Mouse (Mus musculus) lung, adult 2 months (tissue): ENCODE measurements around the gene Kcnip1. TPM values are rescaled to one million over a fixed set of nuclear protein-coding genes. Genes with fewer than 3 reads are reported as not detected.

Source experiments
- DNase-seq: peaks from one replicate; pipeline ENCODE4 v3.0.0; 2022
- H3K4me1 ChIP-seq: fragments of 200-500 bp; 2 replicates; pipeline ENCODE4 v1.6.1; 2011; ENCODE audit warnings: low read length; ENCODE audit not compliant: control insufficient read depth, insufficient read depth
- H3K4me3 ChIP-seq: fragments of 200-500 bp; replicated peaks from 2 replicates; pipeline ENCODE3; 2011; ENCODE audit warnings: low read depth, mild to moderate bottlenecking, control low read depth, low read length; ENCODE audit errors: extremely low read depth
- CTCF ChIP-seq: fragments of 200-500 bp; IDR thresholded peaks from 2 replicates; pipeline ENCODE4 v1.5.1; 2011; ENCODE audit warnings: mild to moderate bottlenecking, low read length, control low read depth; ENCODE audit not compliant: insufficient read depth
- POLR2A ChIP-seq: fragments of 200-500 bp; IDR thresholded peaks from 2 replicates; pipeline ENCODE4 v1.6.1; 2011; ENCODE audit warnings: low read depth, mild to moderate bottlenecking, control low read depth, low read length, borderline replicate concordance; ENCODE audit errors: extremely low read depth
- WGBS: fragments of 180-500 bp; shearing (Covaris S2); methylation state at CpG from one replicate; pipeline ENCODE4 v1.1.7; 2018; 5-methylcytosine and 5-hydroxymethylcytosine counted together
- polyA plus RNA-seq: library from polyadenylated mRNA; depleted of rRNA; stranded (reverse); fragments of >200 nt; gene quantifications from 2 replicates; pipeline ENCODE4 v1.2.3, GENCODE M21; 2012

Gene Kcnip1
- polyA plus RNA-seq, 1 experiment = 0.13 TPM

DNA sequence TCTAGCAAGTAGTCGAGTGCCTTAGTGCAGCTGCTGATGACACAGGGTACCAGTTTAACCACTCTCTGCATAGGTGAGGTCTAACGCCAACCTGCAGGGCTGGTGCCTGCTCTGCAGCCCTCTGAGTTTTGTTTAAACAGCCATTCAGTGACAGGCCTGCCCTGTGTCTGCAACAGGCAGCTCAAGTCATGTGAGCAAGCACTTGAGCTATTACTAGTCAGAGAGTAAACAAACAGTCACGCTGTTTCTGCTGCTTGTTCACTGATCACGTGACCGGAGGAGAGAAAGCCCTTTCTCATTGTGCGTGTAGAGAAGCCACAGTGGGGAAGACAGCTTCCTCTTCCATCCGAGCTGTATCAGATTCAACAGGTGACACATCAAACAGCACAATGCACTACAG, 248.5 kb downstream of the Kcnip1 start:
- Histone ChIP-seq H3K4me3 (no peak overlapping the region), H3K4me1 (no peaks in the 10 kb centered on the region)
- DNase-seq = peak; percentile 46
- TF ChIP-seq POLR2A (no peak), CTCF (no peak)
- 14% methylated on average over 7 of the region's 7 CpGs for WGBS

DNA sequence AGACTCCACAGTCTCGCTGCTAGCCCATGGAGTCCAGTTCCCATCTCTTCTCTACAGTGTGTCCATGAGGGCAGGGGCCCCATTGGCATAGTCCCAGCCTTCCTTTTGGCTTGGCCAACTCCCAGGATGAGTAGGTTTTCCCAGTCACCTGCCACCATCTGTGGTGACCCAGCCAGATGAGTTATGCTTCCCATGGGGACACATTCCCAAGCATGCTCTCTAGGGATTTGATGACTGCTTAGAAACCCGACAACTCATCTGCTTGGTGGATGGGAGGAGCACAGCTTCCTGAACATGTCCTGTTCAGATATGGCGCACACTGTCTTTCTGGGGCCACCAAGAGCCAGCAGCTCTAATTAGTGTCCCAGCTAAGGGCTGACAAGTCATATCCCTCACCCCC, 252.8 kb downstream of the Kcnip1 start:
- Histone ChIP-seq H3K4me3 (no peak overlapping the region), H3K4me1 (no peaks in the 10 kb centered on the region)
- DNase-seq = no peak
- WGBS = 63% methylated on average over 3 of the region's 3 CpGs
- TF ChIP-seq CTCF (no peak), POLR2A (no peak)

DNA sequence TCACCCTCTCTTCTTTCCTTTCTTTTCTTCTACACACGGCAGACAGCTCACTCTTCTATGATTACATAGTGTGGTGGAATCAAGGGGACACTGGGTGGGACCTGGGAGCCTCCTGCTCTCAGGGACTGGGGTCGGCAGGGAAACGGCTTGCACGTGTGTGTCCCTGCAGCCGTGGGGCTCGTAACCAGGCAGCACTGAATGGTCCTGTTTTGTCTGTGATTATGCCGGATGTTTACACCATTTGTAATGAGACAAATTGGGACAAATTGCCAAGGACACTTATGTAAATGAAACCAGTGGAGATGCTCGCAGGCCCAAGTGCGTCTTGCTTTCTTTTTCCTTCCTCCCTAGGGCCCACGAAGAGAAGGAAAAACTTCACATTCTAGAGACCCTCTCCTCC, 256.5 kb downstream of the Kcnip1 start:
- Histone ChIP-seq H3K4me1 (no peaks in the 10 kb centered on the region), H3K4me3 (no peak overlapping the region)
- 55% methylated on average over 10 of the region's 10 CpGs for WGBS
- DNase-seq = no peak
- TF ChIP-seq CTCF = no peak
- TF ChIP-seq POLR2A = no peak

- no peak for TF ChIP-seq POLR2A
- TF ChIP-seq CTCF = peak; percentile 43
- Histone ChIP-seq H3K4me3 (no peak overlapping the region), H3K4me1 (no peaks in the 10 kb centered on the region)
- peak; percentile 71 for DNase-seq
- WGBS = 4% methylated on average over 3 of the region's 3 CpGs
Observed at GRCm38 (mm10) chr11:33733269-33733668, 259.7 kb downstream of the Kcnip1 start.

DNA sequence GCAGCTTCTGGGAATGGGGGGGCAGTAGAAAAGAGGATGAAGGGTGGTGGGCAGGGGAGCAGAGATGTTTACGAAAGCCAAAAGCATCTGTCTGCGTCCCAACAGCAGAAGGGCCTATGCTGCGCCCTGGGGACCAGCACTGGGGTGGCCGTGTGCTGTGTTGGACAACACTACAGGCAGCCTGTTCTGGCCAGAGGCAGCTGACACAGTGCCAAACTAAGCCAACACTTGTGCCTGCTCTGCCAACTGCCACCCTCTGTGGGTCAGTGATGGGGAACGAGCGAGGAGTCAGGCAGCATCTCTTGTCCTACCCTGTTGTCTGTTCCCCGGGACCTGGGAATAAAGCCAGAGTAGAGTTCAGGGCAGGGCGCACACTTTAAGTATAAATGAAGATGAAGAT, 260.6 kb downstream of the Kcnip1 start:
- no peak for DNase-seq
- TF ChIP-seq POLR2A = no peak
- TF ChIP-seq CTCF = no peak
- WGBS = 80% methylated on average over 8 of the region's 8 CpGs

GRCm38 (mm10) chr11:33721297-33721696, 271.7 kb downstream of the Kcnip1 start:
- peak; percentile 68 for DNase-seq
- Histone ChIP-seq H3K4me3 (no peak overlapping the region), H3K4me1 (no peaks in the 10 kb centered on the region)
- 19% methylated on average over 7 of the region's 7 CpGs for WGBS
- peak; percentile 88 for TF ChIP-seq CTCF
- TF ChIP-seq POLR2A = no peak

More for the DNA sequence above, 260.6 kb downstream of the Kcnip1 start:
- no peaks in the 10 kb centered on the region for H3K4me1 ChIP-seq
- no peak overlapping the region for H3K4me3 ChIP-seq

GRCm38 (mm10) chr11:33706777-33707176, 286.2 kb downstream of the Kcnip1 start:
- 23% methylated on average over 4 of the region's 4 CpGs for WGBS
- no peaks in the 10 kb centered on the region for H3K4me1 ChIP-seq
- no peak overlapping the region for H3K4me3 ChIP-seq
- DNase-seq = no peak
- no peak for TF ChIP-seq POLR2A
- TF ChIP-seq CTCF = no peak

DNA sequence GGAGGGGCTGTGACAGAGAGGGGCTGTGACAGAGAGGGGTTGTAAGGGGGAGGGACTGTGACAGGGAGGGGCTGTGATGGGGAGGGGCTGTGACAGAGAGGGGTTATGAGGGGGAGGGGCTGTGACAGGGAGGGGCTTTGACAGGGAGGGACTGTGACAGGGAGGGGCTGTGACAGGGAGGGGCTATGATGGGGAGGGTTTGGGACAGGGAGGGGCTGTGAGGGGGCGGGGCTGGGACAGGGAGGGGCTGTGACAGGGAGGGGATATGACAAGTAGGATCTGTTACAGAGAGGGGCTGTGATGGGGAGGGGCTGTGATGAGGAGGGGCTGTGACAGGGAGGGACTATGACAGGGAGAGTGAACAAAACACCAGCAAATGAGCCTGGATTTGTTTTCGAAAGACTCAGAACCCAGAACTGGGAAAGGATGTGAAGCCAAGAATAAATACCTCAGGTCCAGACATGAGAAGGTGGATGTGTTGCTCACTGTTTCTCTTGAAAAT, 290.9 kb downstream of the Kcnip1 start:
- TF ChIP-seq POLR2A (no peak), CTCF (no peak)
- Histone ChIP-seq H3K4me3 (no peak overlapping the region), H3K4me1 (no peaks in the 10 kb centered on the region)
- DNase-seq = no peak
- WGBS = 33% methylated on average over 2 of the region's 2 CpGs

DNA sequence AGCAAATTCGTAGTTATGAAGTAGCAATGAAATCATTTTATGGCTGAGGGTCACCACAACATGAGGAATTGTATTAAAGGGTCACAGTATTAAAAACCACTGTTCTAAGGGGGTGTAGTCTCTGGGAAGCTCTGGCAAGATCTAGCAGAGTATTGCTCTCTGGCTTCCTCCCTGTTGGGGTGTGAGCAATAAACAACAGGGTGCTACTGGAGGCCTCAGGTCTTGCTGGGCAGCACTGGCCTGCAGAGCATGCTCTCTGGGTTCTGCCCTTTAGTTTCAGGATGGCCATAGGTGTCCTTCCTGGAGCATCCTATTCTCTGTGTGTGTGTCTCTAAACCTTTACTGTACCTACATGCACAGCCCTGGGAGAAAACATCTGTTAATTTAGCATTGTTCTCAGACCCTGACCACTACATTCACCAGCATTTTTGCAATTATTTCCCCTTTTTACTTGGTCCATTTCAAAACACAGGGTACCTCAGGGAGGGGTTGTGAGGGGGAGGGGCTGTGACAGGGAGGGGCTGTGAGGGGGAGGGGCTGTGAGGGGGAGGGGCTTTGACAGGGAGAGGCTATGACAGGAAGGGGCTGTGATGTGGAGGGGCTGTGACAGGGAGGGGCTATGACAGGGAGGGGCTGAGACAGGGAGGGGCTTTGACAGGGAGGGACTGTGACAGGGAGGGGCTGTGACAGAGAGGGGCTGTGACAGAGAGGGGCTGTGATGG, 291.6 kb downstream of the Kcnip1 start:
- no peak for DNase-seq
- TF ChIP-seq CTCF = no peak
- TF ChIP-seq POLR2A = no peak
- 59% methylated on average over 1 of the region's 1 CpGs for WGBS
- Histone ChIP-seq H3K4me1 (no peaks in the 10 kb centered on the region), H3K4me3 (no peak overlapping the region)

- no peak overlapping the region for H3K4me3 ChIP-seq
- DNase-seq = no peak
- 39% methylated on average over 4 of the region's 4 CpGs for WGBS
- no peaks in the 10 kb centered on the region for H3K4me1 ChIP-seq
- no peak for TF ChIP-seq CTCF
- no peak for TF ChIP-seq POLR2A
Observed at GRCm38 (mm10) chr11:33700725-33701124, 292.2 kb downstream of the Kcnip1 start.
